Mouse (Mus musculus) lung, postnatal 36 days (tissue): Measurements from ENCODE around the gene Dusp1.

ENCODE experiments used
- DNase-seq: peaks from one replicate; pipeline ENCODE4 v3.0.0; 2022; ENCODE audit warnings: mixed read lengths

Dusp1 gene

GRCm38 (mm10) chr17:26553033-26553432 is 8.9 kb downstream of the Dusp1 start:
- no peak for DNase-seq

GRCm38 (mm10) chr17:26551104-26551503 is 10.8 kb downstream of the Dusp1 start:
- no peak for DNase-seq

GRCm38 (mm10) chr17:26549148-26549809 is 12.6 kb downstream of the Dusp1 start:
- DNase-seq, result peak; percentile 58

GRCm38 (mm10) chr17:26548566-26548965 is 13.4 kb downstream of the Dusp1 start:
- no peak for DNase-seq

GRCm38 (mm10) chr17:26547771-26548170 is 14.2 kb downstream of the Dusp1 start:
- DNase-seq, result peak; percentile 89

- DNase-seq, result peak; percentile 40
Measured at GRCm38 (mm10) chr17:26544319-26544963, 17.5 kb downstream of the Dusp1 start.

GRCm38 (mm10) chr17:26540083-26540482 is 21.8 kb downstream of the Dusp1 start:
- DNase-seq, result no peak

- DNase-seq, result peak; percentile 69
Measured at GRCm38 (mm10) chr17:26537722-26538471, 24.0 kb downstream of the Dusp1 start.

GRCm38 (mm10) chr17:26535251-26536136 is 26.4 kb downstream of the Dusp1 start:
- peak; percentile 68 for DNase-seq

GRCm38 (mm10) chr17:26534695-26535094 is 27.2 kb downstream of the Dusp1 start:
- no peak for DNase-seq

- peak; percentile 79 for DNase-seq
Measured at GRCm38 (mm10) chr17:26533871-26534372, 28.0 kb downstream of the Dusp1 start.

- DNase-seq, result peak; percentile 45
Measured at GRCm38 (mm10) chr17:26532476-26533045, 29.4 kb downstream of the Dusp1 start.

GRCm38 (mm10) chr17:26531395-26532027 is 30.4 kb downstream of the Dusp1 start:
- no peak for DNase-seq

GRCm38 (mm10) chr17:26530590-26531081 is 31.3 kb downstream of the Dusp1 start:
- DNase-seq, result peak; percentile 76

GRCm38 (mm10) chr17:26529791-26530241 is 32.1 kb downstream of the Dusp1 start:
- peak; percentile 56 for DNase-seq

GRCm38 (mm10) chr17:26528751-26529150 is 33.2 kb downstream of the Dusp1 start:
- no peak for DNase-seq

- DNase-seq, result no peak
Measured at GRCm38 (mm10) chr17:26527291-26527690, 34.6 kb downstream of the Dusp1 start.

- DNase-seq, result peak; percentile 53
Measured at GRCm38 (mm10) chr17:26525316-26525715, 36.6 kb downstream of the Dusp1 start.

- no peak for DNase-seq
Measured at GRCm38 (mm10) chr17:26524801-26525200, 37.1 kb downstream of the Dusp1 start.

- no peak for DNase-seq
Measured at GRCm38 (mm10) chr17:26524316-26524715, 37.6 kb downstream of the Dusp1 start.

- DNase-seq, result no peak
Measured at GRCm38 (mm10) chr17:26522711-26523110, 39.2 kb downstream of the Dusp1 start.
